Mouse (Mus musculus) neural tube, embryonic 15.5 days (tissue): ENCODE measurements at regions not wholly inside any gene's neighbourhood (a gene's known extent, or its start where the extent isn't known, plus 50 kb on each side); places are given as distances from the start of the nearest gene placed in this dataset.
A peak's percentile ranks its signal among the peaks of the same experiment; 100 is the strongest.

ENCODE experiments used
- ATAC-seq: fragments of 200-750 bp; cut with Nextera tagmentation; 2 replicates; pipeline ENCODE4 v1.8.0; 2017; ENCODE audit warnings: mild to moderate bottlenecking, moderate TSS enrichment, moderate library complexity; ENCODE audit not compliant: low FRiP score
- H3K27ac ChIP-seq: fragments of 300-500 bp; sonication (generic); replicated peaks from 2 replicates; pipeline ENCODE4 v1.5.1; 2015; ENCODE audit warnings: mild to moderate bottlenecking, inconsistent platforms
- H3K27me3 ChIP-seq: fragments of 300-500 bp; sonication (generic); replicated peaks from 2 replicates; pipeline ENCODE4 v1.6.1; 2015; ENCODE audit warnings: inconsistent platforms
- H3K36me3 ChIP-seq: fragments of 300-500 bp; sonication (generic); 2 replicates; pipeline ENCODE4 v1.6.1; 2015; ENCODE audit warnings: inconsistent platforms
- H3K4me1 ChIP-seq: fragments of 300-500 bp; sonication (generic); 2 replicates; pipeline ENCODE4 v1.6.1; 2015; ENCODE audit warnings: inconsistent platforms
- H3K4me2 ChIP-seq: fragments of 300-500 bp; sonication (generic); 2 replicates; pipeline ENCODE4 v1.6.1; 2015; ENCODE audit warnings: inconsistent platforms, mild to moderate bottlenecking, moderate library complexity
- H3K4me3 ChIP-seq: fragments of 300-500 bp; sonication (generic); replicated peaks from 2 replicates; pipeline ENCODE4 v1.5.1; 2015; ENCODE audit warnings: mild to moderate bottlenecking, inconsistent platforms
- H3K9ac ChIP-seq: fragments of 300-500 bp; sonication (generic); replicated peaks from 2 replicates; pipeline ENCODE4 v1.6.1; 2015; ENCODE audit warnings: mild to moderate bottlenecking, inconsistent platforms
- H3K9me3 ChIP-seq: fragments of 300-500 bp; sonication (generic); replicated peaks from 2 replicates; pipeline ENCODE4 v1.6.1; 2016; ENCODE audit warnings: inconsistent platforms
- WGBS: fragments of 180-500 bp; shearing (Covaris S2); methylation state at CpG from one replicate; pipeline ENCODE4 v1.1.7; 2015; ENCODE audit warnings: mixed read lengths; 5-methylcytosine and 5-hydroxymethylcytosine counted together

- Histone ChIP-seq H3K4me2 (no peak overlapping the region), H3K27ac (no peak overlapping the region), H3K27me3 (no peaks in the 10 kb centered on the region), H3K9me3 (no peaks in the 10 kb centered on the region), H3K9ac (no peak overlapping the region), H3K36me3 (no peaks in the 10 kb centered on the region), H3K4me1 (no peaks in the 10 kb centered on the region), H3K4me3 (no peak overlapping the region)
- 12% methylated on average over 2 of the region's 2 CpGs for whole genome bisulfite sequencing
- no peak for ATAC-seq
These were observed 661.9 kb downstream of the Basp1 start for GRCm38 (mm10) chr15:24751480-24752157.

GRCm38 (mm10) chr15:24743240-24743639 is 670.3 kb downstream of the Basp1 start:
- 34% methylated on average over 6 of the region's 6 CpGs for WGBS
- H3K4me3 ChIP-seq = no peak overlapping the region
- no peaks in the 10 kb centered on the region for H3K36me3 ChIP-seq
- H3K4me1 ChIP-seq = no peaks in the 10 kb centered on the region
- H3K9me3 ChIP-seq = no peaks in the 10 kb centered on the region
- no peak for ATAC-seq
- H3K27me3 ChIP-seq = no peaks in the 10 kb centered on the region
- no peak overlapping the region for H3K27ac ChIP-seq
- H3K4me2 ChIP-seq = no peak overlapping the region
- H3K9ac ChIP-seq = no peak overlapping the region

- peak; percentile 31; the same call in 1 of the 2 replicates for ATAC-seq
- H3K36me3 ChIP-seq = no peaks in the 10 kb centered on the region
- no peaks in the 10 kb centered on the region for H3K27me3 ChIP-seq
- no peak overlapping the region for H3K27ac ChIP-seq
- H3K9ac ChIP-seq = no peak overlapping the region
- no peaks in the 10 kb centered on the region for H3K9me3 ChIP-seq
- no peak overlapping the region for H3K4me2 ChIP-seq
- H3K4me3 ChIP-seq = no peak overlapping the region
- H3K4me1 ChIP-seq = no peaks in the 10 kb centered on the region
- 88% methylated on average over 4 of the region's 4 CpGs for WGBS
These were observed 688.4 kb downstream of the Basp1 start for GRCm38 (mm10) chr15:24725170-24725569.

GRCm38 (mm10) chr15:24724664-24725063 is 688.9 kb downstream of the Basp1 start:
- 42% methylated on average over 4 of the region's 4 CpGs for WGBS
- H3K4me1 ChIP-seq = no peaks in the 10 kb centered on the region
- no peaks in the 10 kb centered on the region for H3K27me3 ChIP-seq
- no peaks in the 10 kb centered on the region for H3K9me3 ChIP-seq
- no peak overlapping the region for H3K27ac ChIP-seq
- no peak overlapping the region for H3K4me3 ChIP-seq
- no peak overlapping the region for H3K9ac ChIP-seq
- peak; percentile 87 for ATAC-seq
- no peak overlapping the region for H3K4me2 ChIP-seq
- H3K36me3 ChIP-seq = no peaks in the 10 kb centered on the region

- Histone ChIP-seq H3K27me3 (no peaks in the 10 kb centered on the region), H3K36me3 (no peaks in the 10 kb centered on the region), H3K4me3 (no peak overlapping the region), H3K9me3 (no peaks in the 10 kb centered on the region), H3K9ac (no peak overlapping the region), H3K4me1 (no peaks in the 10 kb centered on the region), H3K4me2 (no peak overlapping the region), H3K27ac (no peak overlapping the region)
- WGBS = 73% methylated on average over 2 of the region's 2 CpGs
- ATAC-seq = no peak
These were observed 693.2 kb downstream of the Basp1 start for GRCm38 (mm10) chr15:24720346-24720745.

- WGBS = 83% methylated on average over 4 of the region's 4 CpGs
- no peak overlapping the region for H3K9ac ChIP-seq
- no peaks in the 10 kb centered on the region for H3K27me3 ChIP-seq
- H3K9me3 ChIP-seq = no peaks in the 10 kb centered on the region
- H3K27ac ChIP-seq = no peak overlapping the region
- no peak for ATAC-seq
- H3K4me1 ChIP-seq = no peaks in the 10 kb centered on the region
- H3K4me2 ChIP-seq = no peak overlapping the region
- H3K36me3 ChIP-seq = no peaks in the 10 kb centered on the region
- H3K4me3 ChIP-seq = no peak overlapping the region
These were observed 731.4 kb downstream of the Basp1 start for GRCm38 (mm10) chr15:24682167-24682566.

- Histone ChIP-seq H3K4me3 (no peak overlapping the region), H3K27ac (no peak overlapping the region), H3K27me3 (no peaks in the 10 kb centered on the region), H3K9me3 (no peaks in the 10 kb centered on the region), H3K36me3 (no peaks in the 10 kb centered on the region), H3K9ac (no peak overlapping the region), H3K4me1 (no peaks in the 10 kb centered on the region), H3K4me2 (no peak overlapping the region)
- peak; percentile 72; the same call in 1 of the 2 replicates for ATAC-seq
- 82% methylated on average over 1 of the region's 1 CpGs for WGBS
These were observed 764.6 kb downstream of the Basp1 start for GRCm38 (mm10) chr15:24648938-24649337.

GRCm38 (mm10) chr15:24635620-24636019 is 777.9 kb downstream of the Basp1 start:
- Histone ChIP-seq H3K27me3 (no peaks in the 10 kb centered on the region), H3K4me2 (no peak overlapping the region), H3K4me3 (no peak overlapping the region), H3K4me1 (no peaks in the 10 kb centered on the region), H3K9ac (no peak overlapping the region), H3K9me3 (no peaks in the 10 kb centered on the region), H3K36me3 (no peaks in the 10 kb centered on the region), H3K27ac (no peak overlapping the region)
- WGBS = 77% methylated on average over 2 of the region's 2 CpGs
- no peak for ATAC-seq

- Histone ChIP-seq H3K4me3 (no peak overlapping the region), H3K4me2 (no peak overlapping the region), H3K9me3 (no peaks in the 10 kb centered on the region), H3K36me3 (no peaks in the 10 kb centered on the region), H3K27me3 (no peaks in the 10 kb centered on the region), H3K4me1 (no peaks in the 10 kb centered on the region), H3K9ac (no peak overlapping the region), H3K27ac (no peak overlapping the region)
- 43% methylated on average over 4 of the region's 4 CpGs for WGBS
- peak; percentile 69; the same call in 1 of the 2 replicates for ATAC-seq
These were observed 817.3 kb downstream of the Basp1 start for GRCm38 (mm10) chr15:24596242-24596641.

GRCm38 (mm10) chr15:24588943-24589342 is 824.6 kb downstream of the Basp1 start:
- H3K27me3 ChIP-seq = no peaks in the 10 kb centered on the region
- no peak for ATAC-seq
- H3K4me3 ChIP-seq = no peak overlapping the region
- H3K4me2 ChIP-seq = no peak overlapping the region
- H3K27ac ChIP-seq = no peak overlapping the region
- H3K9ac ChIP-seq = no peak overlapping the region
- WGBS = 26% methylated on average over 4 of the region's 4 CpGs
- H3K9me3 ChIP-seq = no peaks in the 10 kb centered on the region
- no peaks in the 10 kb centered on the region for H3K4me1 ChIP-seq
- no peaks in the 10 kb centered on the region for H3K36me3 ChIP-seq

GRCm38 (mm10) chr15:24566981-24567380 is 846.6 kb downstream of the Basp1 start:
- Histone ChIP-seq H3K4me3 (no peak overlapping the region), H3K4me2 (no peak overlapping the region), H3K36me3 (no peaks in the 10 kb centered on the region), H3K4me1 (no peaks in the 10 kb centered on the region; the same call in 1 of the 2 replicates), H3K9me3 (no peaks in the 10 kb centered on the region), H3K27ac (no peak overlapping the region), H3K9ac (no peak overlapping the region), H3K27me3 (no peaks in the 10 kb centered on the region)
- WGBS = 8% methylated on average over 3 of the region's 3 CpGs
- ATAC-seq = peak; percentile 76; the same call in 1 of the 2 replicates

- 87% methylated on average over 4 of the region's 4 CpGs for WGBS
- Histone ChIP-seq H3K9ac (no peak overlapping the region), H3K4me2 (no peak overlapping the region), H3K4me3 (no peak overlapping the region), H3K9me3 (no peaks in the 10 kb centered on the region), H3K27ac (no peak overlapping the region), H3K36me3 (no peaks in the 10 kb centered on the region), H3K27me3 (no peaks in the 10 kb centered on the region), H3K4me1 (no peaks in the 10 kb centered on the region)
- ATAC-seq = no peak
These were observed 856.8 kb downstream of the Basp1 start for GRCm38 (mm10) chr15:24556806-24557205.
